Mouse (Mus musculus) G1E (cell line): ENCODE measurements at regions not wholly inside any gene's neighbourhood (a gene's known extent, or its start where the extent isn't known, plus 50 kb on each side); places are given as distances from the start of the nearest gene placed in this dataset.

Experiments used
- ATAC-seq: 2 replicates; pipeline ENCODE4 v1.8.0; 2016; ENCODE audit warnings: mild to moderate bottlenecking; ENCODE audit not compliant: insufficient number of reproducible peaks, poor library complexity, low FRiP score, severe bottlenecking; ENCODE audit errors: extremely low read depth
- DNase-seq: peaks from one replicate; pipeline ENCODE4 v3.0.0; 2012; ENCODE audit warnings: low spot score
- H3K27me3 ChIP-seq: 2 replicates; pipeline ENCODE4 v1.6.1; 2012; ENCODE audit warnings: mild to moderate bottlenecking, low read length, inconsistent platforms; ENCODE audit not compliant: insufficient read depth
- H3K36me3 ChIP-seq: replicated peaks from 2 replicates; pipeline ENCODE3; 2012; ENCODE audit warnings: mild to moderate bottlenecking, inconsistent platforms
- H3K4me1 ChIP-seq: 2 replicates; pipeline ENCODE4 v1.6.1; 2012; ENCODE audit warnings: low read depth, low read length, inconsistent platforms, mixed read lengths; ENCODE audit not compliant: insufficient read depth
- H3K4me3 ChIP-seq: 2 replicates; pipeline ENCODE4 v1.5.1; 2012; ENCODE audit warnings: low read depth, mild to moderate bottlenecking, inconsistent platforms, low read length, moderate library complexity, mixed read lengths
- H3K9me3 ChIP-seq: replicated peaks from 2 replicates; pipeline ENCODE4 v1.6.1; 2012; ENCODE audit warnings: inconsistent platforms
- CTCF ChIP-seq: IDR thresholded peaks from 2 replicates; pipeline ENCODE4 v1.5.1; 2012; ENCODE audit warnings: low read depth, low read length, inconsistent platforms, mixed read lengths
- GATA1 ChIP-seq: IDR thresholded peaks from 2 replicates; pipeline ENCODE4 v1.6.1; 2012; ENCODE audit warnings: borderline replicate concordance, low read length, inconsistent platforms, mixed read lengths
- GATA2 ChIP-seq: IDR thresholded peaks from 2 replicates; pipeline ENCODE4 v1.6.1; 2012; ENCODE audit warnings: low read depth, low read length, inconsistent platforms, borderline replicate concordance
- POLR2AphosphoS5 ChIP-seq: IDR thresholded peaks from 2 replicates; pipeline ENCODE4 v1.6.1; 2012; ENCODE audit warnings: low read depth, low read length, inconsistent platforms; ENCODE audit not compliant: insufficient replicate concordance
- TAL1 ChIP-seq: conservative IDR thresholded peaks from 2 replicates; pipeline ENCODE4 v1.6.1; 2012; ENCODE audit warnings: low read depth, low read length, inconsistent platforms, mixed read lengths

DNA sequence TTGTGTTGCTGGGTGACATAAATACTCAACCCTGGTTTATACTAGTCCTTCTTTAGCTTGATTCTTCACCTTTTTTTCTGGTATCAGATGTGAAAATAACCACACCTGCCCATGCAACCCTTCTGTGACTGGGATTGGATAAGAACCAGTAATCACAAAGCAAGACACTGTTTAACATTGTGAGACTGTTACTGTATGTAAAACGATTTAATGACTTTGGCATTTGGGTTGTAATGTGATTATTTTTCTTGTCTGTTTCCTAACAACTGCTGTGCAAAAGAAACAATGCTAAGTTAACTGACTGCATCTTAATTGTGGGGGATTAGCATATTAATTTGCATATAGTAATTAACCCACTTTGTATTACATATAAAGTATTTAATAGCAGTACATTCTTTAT lies 240.3 kb upstream of the Spag17 start:
- no peaks in the 10 kb centered on the region for H3K27me3 ChIP-seq
- no peak overlapping the region for H3K4me3 ChIP-seq
- H3K4me1 ChIP-seq: no peaks in the 10 kb centered on the region
- DNase-seq: no peak
- ATAC-seq: no peak
- peaks cover 7% of the 10 kb centered on the region for H3K9me3 ChIP-seq
- TF ChIP-seq GATA1 (no peak), GATA2 (no peak), TAL1 (no peak), POLR2AphosphoS5 (no peak), CTCF (no peak)
- H3K36me3 ChIP-seq: no peaks in the 10 kb centered on the region

DNA sequence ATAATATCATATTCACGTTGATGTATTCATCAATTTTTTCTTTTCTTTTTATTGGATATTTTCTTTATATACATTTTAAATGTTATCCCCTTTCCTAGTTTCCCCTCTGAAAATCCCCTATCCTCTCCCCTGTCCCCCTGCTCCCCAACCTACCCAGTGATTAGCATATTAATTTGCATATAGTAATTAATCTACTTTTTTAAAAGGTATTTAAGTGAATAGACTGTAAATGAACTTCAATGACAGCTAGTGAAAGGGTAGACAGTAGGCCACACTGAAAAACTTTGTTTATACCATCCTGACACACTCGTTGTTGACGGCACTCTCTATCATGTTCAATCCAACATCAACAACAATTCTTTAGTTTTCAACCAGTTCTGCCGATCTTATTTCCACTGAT lies 239.9 kb upstream of the Spag17 start:
- ATAC-seq (no peak), DNase-seq (no peak)
- no peaks in the 10 kb centered on the region for H3K4me1 ChIP-seq
- no peak for TF ChIP-seq GATA1
- no peak for TF ChIP-seq TAL1
- TF ChIP-seq CTCF: no peak
- TF ChIP-seq GATA2: no peak
- TF ChIP-seq POLR2AphosphoS5: no peak
- no peak overlapping the region for H3K4me3 ChIP-seq
- no peaks in the 10 kb centered on the region for H3K27me3 ChIP-seq
- H3K36me3 ChIP-seq: no peaks in the 10 kb centered on the region
- peaks cover 7% of the 10 kb centered on the region for H3K9me3 ChIP-seq

DNA sequence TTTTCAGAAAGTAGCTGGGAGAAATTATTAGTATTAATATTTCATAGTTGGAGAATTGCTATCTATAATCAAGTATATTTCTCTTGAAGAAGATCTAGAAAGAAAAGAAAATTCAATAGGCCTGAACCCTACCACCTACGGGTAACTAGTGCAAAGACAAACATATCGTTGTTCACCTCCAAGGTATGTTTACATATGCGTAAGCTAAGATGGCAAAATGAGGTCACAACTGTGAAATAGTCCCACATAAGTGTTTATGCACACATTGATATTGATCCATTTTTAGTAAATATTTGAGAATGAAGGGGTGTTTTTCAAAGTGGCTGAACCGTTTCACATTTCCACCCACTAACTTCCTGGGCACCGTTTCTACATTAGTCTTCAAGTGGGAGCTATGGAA lies 227.6 kb upstream of the Spag17 start:
- DNase-seq (no peak), ATAC-seq (no peak)
- Histone ChIP-seq H3K9me3 (peaks cover 4% of the 10 kb centered on the region; the same call in 1 of the 2 replicates), H3K4me1 (no peaks in the 10 kb centered on the region), H3K27me3 (no peaks in the 10 kb centered on the region), H3K4me3 (no peak overlapping the region), H3K36me3 (no peaks in the 10 kb centered on the region)
- TF ChIP-seq GATA1 (no peak), TAL1 (no peak), POLR2AphosphoS5 (no peak), CTCF (no peak), GATA2 (no peak)

DNA sequence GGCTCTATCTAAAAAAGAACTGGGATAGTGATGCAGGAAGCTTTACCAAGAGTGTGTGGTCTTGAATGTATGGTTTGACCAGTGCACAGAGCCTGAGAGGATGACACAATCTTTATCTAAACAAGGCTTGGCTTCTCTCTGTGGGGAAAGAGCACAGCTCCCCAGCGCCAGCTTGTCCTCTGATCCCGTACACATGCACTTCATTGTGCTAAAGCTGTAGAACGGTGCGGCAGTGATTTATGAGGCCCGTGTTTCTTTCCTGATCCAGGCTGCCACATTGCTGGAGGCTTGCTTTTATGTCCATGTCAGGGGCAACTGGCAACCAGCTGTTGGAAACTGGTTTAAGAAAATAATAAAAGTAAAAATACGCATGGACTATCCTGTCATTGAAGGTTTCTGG lies 221.4 kb upstream of the Spag17 start:
- H3K36me3 ChIP-seq: no peaks in the 10 kb centered on the region
- peaks cover 17% of the 10 kb centered on the region for H3K9me3 ChIP-seq
- no peaks in the 10 kb centered on the region for H3K4me1 ChIP-seq
- no peak for TF ChIP-seq CTCF
- TF ChIP-seq POLR2AphosphoS5: no peak
- H3K27me3 ChIP-seq: no peaks in the 10 kb centered on the region
- no peak overlapping the region for H3K4me3 ChIP-seq
- no peak for ATAC-seq
- no peak for DNase-seq

DNA sequence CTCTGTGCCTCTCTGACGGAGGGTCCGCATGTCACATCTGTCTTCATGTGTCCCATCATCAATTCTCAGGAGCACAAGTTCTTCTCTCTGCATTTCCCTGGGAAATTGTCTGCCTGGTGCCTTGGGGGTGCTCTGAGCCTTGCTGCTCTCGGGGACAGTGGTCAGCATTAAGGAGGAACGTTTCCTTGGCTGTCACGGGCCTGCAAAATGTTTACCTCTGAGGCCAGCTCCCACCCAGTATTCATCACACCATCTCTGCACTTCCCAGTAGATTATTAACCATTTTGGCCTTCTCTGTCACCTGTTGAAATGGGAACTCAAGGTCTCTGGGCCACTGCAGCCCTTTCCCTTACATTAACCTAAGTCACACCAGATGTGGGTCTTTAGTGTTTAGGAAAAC lies 219.8 kb upstream of the Spag17 start:
- TF ChIP-seq GATA1 (no peak), TAL1 (no peak), POLR2AphosphoS5 (no peak), GATA2 (no peak), CTCF (no peak)
- Histone ChIP-seq H3K36me3 (no peaks in the 10 kb centered on the region), H3K27me3 (no peaks in the 10 kb centered on the region), H3K9me3 (peaks cover 18% of the 10 kb centered on the region), H3K4me1 (no peaks in the 10 kb centered on the region), H3K4me3 (no peak overlapping the region)
- ATAC-seq (no peak), DNase-seq (no peak)

DNA sequence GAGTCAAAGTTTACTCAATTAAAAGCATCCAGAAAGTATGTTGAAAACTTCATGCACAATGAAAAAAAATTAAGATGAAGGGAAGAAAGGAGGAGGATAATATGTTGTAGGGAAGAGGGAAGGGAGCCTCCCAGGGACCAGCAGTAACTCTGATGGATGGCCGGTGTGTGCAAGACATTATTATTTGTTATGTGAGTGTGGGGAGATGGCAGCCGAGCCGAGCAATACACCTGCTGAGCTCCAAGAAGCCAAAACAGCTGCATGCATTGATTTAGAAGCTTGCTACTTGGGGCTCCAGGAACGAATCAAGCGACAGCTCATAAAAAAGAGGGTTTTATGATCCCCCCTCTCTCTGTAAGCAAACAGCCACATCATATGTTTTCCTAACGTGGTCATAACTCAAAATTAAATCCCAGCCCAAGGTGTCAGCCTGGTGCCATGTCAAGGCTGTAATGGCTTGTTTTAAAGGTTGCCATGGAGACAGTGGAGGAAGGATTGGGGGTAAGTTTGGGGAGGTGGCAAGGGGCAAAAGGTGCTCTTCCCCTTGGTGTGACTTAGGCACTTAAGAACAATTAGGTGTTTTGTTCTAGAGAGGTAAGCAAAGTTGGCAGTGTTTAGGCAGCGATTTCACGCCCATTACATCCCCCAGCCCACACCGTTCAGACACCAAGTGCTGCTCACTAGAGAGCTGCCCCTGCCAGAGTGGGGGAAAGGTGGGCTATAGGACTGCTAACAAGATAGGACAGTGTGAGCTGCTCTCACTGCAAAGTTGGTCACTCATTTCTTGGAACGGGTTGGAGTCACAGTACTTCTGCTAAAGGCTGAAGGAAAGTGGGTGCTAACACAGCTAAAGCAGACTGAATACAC lies 219.1 kb upstream of the Spag17 start:
- Histone ChIP-seq H3K36me3 (no peaks in the 10 kb centered on the region), H3K4me3 (no peak overlapping the region), H3K4me1 (no peaks in the 10 kb centered on the region), H3K9me3 (peaks cover 18% of the 10 kb centered on the region), H3K27me3 (no peaks in the 10 kb centered on the region)
- DNase-seq (no peak), ATAC-seq (no peak)
- no peak for TF ChIP-seq POLR2AphosphoS5
- TF ChIP-seq CTCF: no peak
- TF ChIP-seq TAL1: no peak
- no peak for TF ChIP-seq GATA2
- TF ChIP-seq GATA1: no peak

DNA sequence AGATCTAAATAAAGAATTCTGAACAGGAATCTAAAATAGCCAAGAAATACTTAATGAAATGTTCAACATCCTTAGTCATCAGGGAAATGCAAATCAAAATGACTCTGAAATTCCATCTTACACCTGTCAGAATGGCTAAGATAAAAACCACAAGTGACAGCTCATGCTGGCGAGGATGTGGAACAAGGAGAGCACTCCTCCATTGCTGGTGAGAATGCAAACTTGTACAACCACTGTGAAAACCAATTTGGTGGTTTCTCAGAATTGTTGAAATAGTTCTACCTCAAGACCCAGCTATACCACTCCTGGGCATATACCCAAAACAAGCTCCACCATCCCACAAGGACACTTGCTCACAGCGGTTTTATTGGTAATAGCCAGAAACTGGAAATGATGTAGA lies 211.1 kb upstream of the Spag17 start:
- Histone ChIP-seq H3K9me3 (no peaks in the 10 kb centered on the region), H3K4me3 (no peak overlapping the region), H3K27me3 (no peaks in the 10 kb centered on the region), H3K4me1 (no peaks in the 10 kb centered on the region), H3K36me3 (no peaks in the 10 kb centered on the region)
- TF ChIP-seq POLR2AphosphoS5: no peak
- TF ChIP-seq CTCF: no peak
- no peak for TF ChIP-seq TAL1
- no peak for TF ChIP-seq GATA2
- TF ChIP-seq GATA1: no peak
- ATAC-seq (no peak), DNase-seq (no peak)
